In genomic region chr11:95595438-95596149, GRCm38 (mm10) we compare ENCODE assay signal across 11 mouse cellular contexts. TPM values are rescaled to one million over a fixed set of nuclear protein-coding genes. Genes with fewer than 3 reads are reported as not detected.
DNase-seq lines count a peak whose midpoint lies in the region; ATAC-seq lines count a peak whose summit lies in the region.
"Had no signal": no experiment of that assay in that cellular context is flagged by ENCODE, and none has a peak within 500 bp of the region (broad histone marks: within the 10 kb centered on the region; RNA-seq: fewer than 3 reads in every experiment).

No protein-coding gene starts in this region.

- H3K36me3 ChIP-seq in heart, embryonic 12.5 days = no peaks in the 10 kb centered on the region
- H3K36me3 ChIP-seq in embryonic facial prominence, embryonic 14.5 days (ENCODE audit: control insufficient read depth, insufficient read depth, low read length) = no peaks in the 10 kb centered on the region

- peaks cover 36% of the 10 kb centered on the region for H3K4me1 ChIP-seq in heart, embryonic 12.5 days (replicated peaks)
- peaks cover 24% of the 10 kb centered on the region for H3K4me1 ChIP-seq in embryonic facial prominence, embryonic 14.5 days (ENCODE audit: control insufficient read depth, insufficient read depth, low read length)

- no peak overlapping the region for H3K9ac ChIP-seq in heart, embryonic 12.5 days
- H3K9ac ChIP-seq in embryonic facial prominence, embryonic 14.5 days (ENCODE audit: low read depth, low read length) = no peak overlapping the region; the same call in 1 of the 2 replicates
- H3K9ac ChIP-seq: liver, postnatal 0 days had no signal

- H3K9me3 ChIP-seq in heart, embryonic 12.5 days (replicated peaks) = no peaks in the 10 kb centered on the region
- no peaks in the 10 kb centered on the region for H3K9me3 ChIP-seq in embryonic facial prominence, embryonic 14.5 days (ENCODE audit: control insufficient read depth, low read length)

- no peak overlapping the region for H3K4me3 ChIP-seq in heart, embryonic 12.5 days
- H3K4me3 ChIP-seq in embryonic facial prominence, embryonic 14.5 days (ENCODE audit: low read depth, low read length) = no peak overlapping the region

- peak; percentile 74 for DNase-seq in heart, adult 11 months
- DNase-seq in A20 (ENCODE audit: low read depth, low spot score) = peak; percentile 17
- peak; percentile 65 for DNase-seq in embryonic facial prominence, embryonic 14.5 days (ENCODE audit: low spot score)
- DNase-seq in neural tube, embryonic 10.5 days (ENCODE audit: extremely low spot score, low spot score) = peak; percentile 47
- DNase-seq in layer of hippocampus, adult 9-11 months = no peak
- no peak for DNase-seq in T-cell, adult 2 months (ENCODE audit: low spot score)
- no peak for DNase-seq in lung, postnatal 36 days
- DNase-seq: cerebellum, postnatal 25 days; liver, postnatal 0 days had no signal

- no peak overlapping the region for H3K27ac ChIP-seq in heart, embryonic 12.5 days (ENCODE audit: poor library complexity, severe bottlenecking)
- H3K27ac ChIP-seq in embryonic facial prominence, embryonic 14.5 days (replicated peaks; ENCODE audit: low read depth, low read length) = no peak overlapping the region; the same call in 1 of the 2 replicates

- 21% methylated on average over 10 of the region's 10 CpGs for WGBS in heart, embryonic 12.5 days
- WGBS in embryonic facial prominence, embryonic 14.5 days = 23% methylated on average over 10 of the region's 10 CpGs

- ATAC-seq in heart, embryonic 12.5 days (ENCODE audit: insufficient number of reproducible peaks, low FRiP score) = no peak
- ATAC-seq in embryonic facial prominence, embryonic 14.5 days (ENCODE audit: low read depth) = peak; percentile 60; the same call in 1 of the 2 replicates
- ATAC-seq: intestine, postnatal 0 days; liver, postnatal 0 days had no signal

- peaks cover 96% of the 10 kb centered on the region for H3K27me3 ChIP-seq in heart, embryonic 12.5 days (replicated peaks)
- H3K27me3 ChIP-seq in embryonic facial prominence, embryonic 14.5 days (replicated peaks; ENCODE audit: control insufficient read depth, insufficient read depth, low read length) = peaks cover 22% of the 10 kb centered on the region; the same call in 1 of the 2 replicates

- H3K4me2 ChIP-seq in heart, embryonic 12.5 days = no peak overlapping the region
- no peak overlapping the region for H3K4me2 ChIP-seq in embryonic facial prominence, embryonic 14.5 days (ENCODE audit: low read depth, low read length)

RNA-seq across cellular contexts. Expression of gene Ngfr, which starts 8.1 kb away (rescaled TPM):
- polyA plus RNA-seq in heart, embryonic 12.5 days (2016; fragmentation: Nextera tagmentation; extraction: Ambion mirVana) = 3.9 and 5.0 TPM in 2 replicates
- 47.5 and 58.7 TPM in 2 replicates for polyA plus RNA-seq in embryonic facial prominence, embryonic 14.5 days (2014; fragmentation: Nextera tagmentation; extraction: Ambion mirVana)

Comparison
In these comparisons a context has a peak if more than half of its experiments do, and no peak if none do; other contexts are left out.
1. DNase-seq: peak in heart, adult 11 months (single experiment), A20 (single experiment), embryonic facial prominence, embryonic 14.5 days (single experiment) and neural tube, embryonic 10.5 days (single experiment); none in layer of hippocampus, adult 9-11 months (single experiment), T-cell, adult 2 months (single experiment) and lung, postnatal 36 days (single experiment).